Mouse (Mus musculus) gastrocnemius, adult 8-10 months (tissue): ENCODE measurements at regions not wholly inside any gene's neighbourhood (a gene's known extent, or its start where the extent isn't known, plus 50 kb on each side); places are given as distances from the start of the nearest gene placed in this dataset.

Source experiments
- DNase-seq, 2 experiments: peaks; one replicate each; pipeline ENCODE4 v3.0.0; 2022; ENCODE audit warnings: low spot score in 2 of 2

DNA sequence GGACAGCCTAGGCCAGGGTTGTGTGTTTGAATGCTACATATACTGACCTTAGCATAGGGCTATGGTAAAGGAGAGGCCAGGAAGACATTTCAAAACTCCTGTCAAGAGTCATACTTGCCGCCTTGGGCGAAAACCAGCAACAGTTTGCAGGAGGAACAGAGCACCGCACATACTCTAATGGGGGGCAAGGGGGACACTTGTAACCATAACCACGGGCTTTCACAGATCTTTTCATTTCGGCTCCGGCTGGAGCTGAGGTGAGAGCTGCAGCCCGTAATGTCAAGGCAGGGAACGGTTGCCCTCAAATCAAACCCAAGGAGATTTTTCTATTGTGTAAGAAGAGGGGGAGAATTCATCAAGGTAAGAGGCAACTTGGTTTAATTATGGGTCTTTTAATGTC is 258.7 kb upstream of the Nt5e start:
- no peak for DNase-seq

- no peak for DNase-seq
Observed at GRCm38 (mm10) chr9:88068881-88069304, 258.1 kb upstream of the Nt5e start.

DNA sequence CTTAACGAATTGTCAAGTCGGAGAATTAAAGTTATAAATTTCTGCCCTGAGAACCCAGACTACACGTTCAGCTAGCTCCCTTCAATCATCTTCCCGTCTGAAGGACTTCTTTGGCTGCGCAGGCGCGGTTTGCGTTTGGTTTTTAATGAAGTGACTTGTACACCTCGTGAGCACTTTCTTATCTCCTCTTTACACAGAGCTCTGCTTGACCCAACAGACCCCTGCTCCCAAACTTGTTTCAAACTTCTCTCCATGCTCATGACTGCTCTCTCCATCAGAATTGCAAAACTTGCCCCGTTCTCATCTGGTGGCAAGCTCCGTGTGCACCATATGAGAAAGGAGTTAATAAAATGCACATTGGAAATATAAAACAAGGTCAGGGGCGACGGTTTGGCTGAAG is 257.2 kb upstream of the Nt5e start:
- no peak for DNase-seq

DNA sequence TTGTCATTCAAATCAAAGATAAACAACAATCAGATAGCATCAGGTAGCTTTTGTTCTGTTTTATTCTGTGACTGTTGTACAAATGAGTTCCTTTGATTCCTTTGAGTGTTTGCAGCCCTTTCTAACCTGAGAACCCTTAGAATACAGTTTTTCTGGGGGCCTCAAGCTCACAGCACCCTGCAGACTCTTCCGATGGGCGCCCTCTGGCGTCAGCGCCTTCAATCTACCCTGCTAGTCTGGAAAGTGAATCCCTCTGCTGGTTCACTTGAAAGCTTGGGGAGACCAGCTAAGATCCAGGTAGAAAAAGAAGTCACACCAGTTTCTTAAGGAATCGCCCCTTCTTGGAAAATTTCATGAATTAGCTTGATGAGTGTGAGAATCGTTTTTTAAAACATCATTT is 253.8 kb upstream of the Nt5e start:
- DNase-seq, result no peak

DNA sequence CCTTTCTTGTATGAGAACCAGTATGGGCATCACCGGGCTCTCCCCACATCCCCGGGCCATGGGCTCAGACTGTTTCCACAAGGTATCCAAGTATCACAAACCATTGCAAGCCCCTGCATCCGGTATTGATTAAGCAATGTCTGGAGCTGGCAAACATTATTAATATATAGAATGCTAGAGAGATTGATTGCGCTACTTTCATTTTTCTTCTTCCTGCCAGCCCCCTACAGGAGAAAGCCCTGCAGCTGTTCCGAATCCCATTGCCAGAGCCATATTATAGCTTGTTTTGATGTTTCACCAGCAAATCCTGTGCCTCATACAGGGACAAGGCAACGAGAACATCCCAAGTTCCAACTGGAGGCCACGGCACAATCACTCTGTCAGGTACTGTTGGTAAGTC is 253.4 kb upstream of the Nt5e start:
- no peak for DNase-seq

- DNase-seq, result no peak
Observed at GRCm38 (mm10) chr9:88082931-88083479, 244.0 kb upstream of the Nt5e start.

DNA sequence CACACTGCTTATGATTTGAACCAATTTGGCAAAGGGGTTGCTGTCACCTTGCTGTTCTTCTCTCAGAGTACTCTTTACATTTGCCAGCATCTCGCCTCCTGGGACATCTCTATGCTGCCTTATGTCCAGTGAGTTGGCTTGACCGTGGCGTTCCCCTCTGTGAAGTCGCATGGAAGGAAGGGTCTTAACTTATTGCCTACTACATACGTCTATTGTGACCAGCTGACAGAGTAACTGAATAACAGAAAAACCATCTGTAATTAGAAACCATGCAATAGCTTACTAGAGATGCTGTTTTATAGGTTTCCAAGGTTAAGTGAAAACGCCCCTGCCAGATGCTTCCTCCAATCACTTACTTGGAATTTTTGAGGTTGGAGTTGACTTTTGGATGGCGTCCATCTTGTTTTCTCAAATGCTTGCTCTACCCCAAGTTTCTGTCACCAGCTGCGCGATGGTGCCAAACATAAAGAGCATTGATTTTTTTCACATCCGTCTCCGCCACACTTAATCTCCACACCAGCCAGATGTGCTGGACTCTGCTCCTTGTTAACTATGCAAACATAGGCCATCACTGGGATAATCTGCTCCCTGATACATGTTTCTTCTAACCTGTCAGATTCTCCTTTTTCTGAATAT is 241.7 kb upstream of the Nt5e start:
- DNase-seq, result no peak

DNA sequence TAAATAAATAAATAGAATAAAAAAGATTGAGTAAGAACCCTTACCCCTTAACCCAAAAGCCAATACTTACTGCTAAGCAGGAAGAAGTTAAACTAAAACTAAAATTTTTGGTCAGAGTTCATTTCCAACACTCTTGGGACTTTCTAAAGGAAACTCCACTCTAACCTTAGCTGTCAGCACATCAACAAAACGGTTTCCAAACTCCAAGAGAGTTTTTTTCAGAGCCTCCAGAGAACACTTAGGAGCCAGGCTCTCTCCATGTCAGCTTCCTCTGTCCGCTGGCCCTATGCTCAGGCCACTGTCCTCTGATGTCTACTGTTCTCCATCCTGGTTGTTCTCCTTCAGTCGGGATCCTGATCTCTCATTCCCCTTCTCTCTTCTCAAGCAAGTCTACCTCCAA is 241.1 kb upstream of the Nt5e start:
- DNase-seq, result no peak

DNA sequence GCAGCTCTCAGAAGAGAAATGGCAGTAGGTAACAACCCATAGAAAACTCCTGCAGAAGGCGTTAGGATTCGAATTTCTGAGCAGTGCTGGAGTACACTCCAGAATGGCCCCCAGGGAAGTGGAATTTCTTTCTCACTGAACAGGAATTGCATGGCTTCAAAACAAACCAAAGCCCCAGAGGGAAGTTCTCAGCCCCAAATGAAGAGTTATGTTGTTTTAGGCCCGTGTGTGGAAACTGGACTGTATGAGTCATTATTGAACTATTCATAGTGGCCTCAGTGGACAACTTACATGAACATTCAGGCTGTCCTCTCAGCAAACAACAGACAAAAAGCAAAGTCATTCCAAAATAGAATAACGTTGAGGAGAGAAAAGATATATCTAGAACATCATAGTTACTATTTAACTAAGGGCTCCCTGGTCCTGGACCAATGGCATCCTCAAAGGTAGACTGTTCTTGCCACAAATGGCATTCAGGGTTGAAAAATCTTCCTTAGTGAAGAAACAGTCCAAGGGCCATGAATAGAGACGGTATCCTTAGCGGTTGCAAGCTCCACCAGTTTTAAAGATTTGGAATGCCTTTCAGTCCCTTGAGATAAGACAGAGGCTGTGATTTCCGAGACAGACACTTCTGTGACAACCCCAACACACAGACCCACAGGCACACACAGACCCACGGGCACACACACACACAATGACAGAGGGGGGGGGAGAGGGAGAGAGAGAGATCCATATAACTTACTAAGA is 235.0 kb upstream of the Nt5e start:
- DNase-seq, result peak in 1 of 2 experiments; percentile 31

- no peak for DNase-seq
Observed at GRCm38 (mm10) chr9:88092561-88092960, 234.4 kb upstream of the Nt5e start.

DNA sequence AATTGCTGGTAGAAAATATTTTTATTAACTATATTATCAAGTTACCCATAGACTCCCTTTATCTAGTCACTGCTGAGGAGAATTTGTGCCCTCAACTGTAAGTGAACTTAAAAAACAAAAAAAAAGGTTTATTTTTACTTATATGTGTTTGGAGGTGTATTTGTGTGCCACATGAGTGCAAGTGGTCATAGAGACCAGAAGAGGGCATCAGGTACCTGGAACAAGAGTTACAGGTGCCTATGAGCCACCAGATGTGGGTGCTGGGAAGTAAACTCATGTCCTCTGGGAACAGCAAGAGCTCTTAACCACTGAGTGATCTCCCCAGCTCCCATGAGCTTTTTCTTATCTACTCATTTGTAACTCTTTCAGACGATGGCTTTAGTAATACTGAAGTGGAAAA is 213.9 kb upstream of the Nt5e start:
- DNase-seq, result no peak

DNA sequence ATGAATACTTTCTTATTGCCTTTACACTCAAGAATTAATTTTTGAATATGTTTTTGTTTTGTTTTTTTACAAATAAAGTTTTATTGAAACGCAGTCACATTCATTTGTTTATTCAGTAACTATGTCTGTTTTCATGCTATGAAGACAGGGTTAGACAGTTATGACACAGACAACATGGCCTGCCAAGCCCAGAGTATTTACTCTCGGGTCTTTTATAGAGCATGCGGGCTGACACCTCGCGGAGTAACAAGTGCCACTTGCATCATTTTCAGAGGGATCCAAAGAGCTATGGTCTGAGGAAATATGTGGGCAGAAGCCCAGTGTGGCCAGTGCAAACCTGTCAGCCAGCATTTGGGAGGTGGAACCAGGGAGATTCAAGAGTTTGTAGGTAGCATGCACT is 206.5 kb upstream of the Nt5e start:
- DNase-seq, result no peak

DNA sequence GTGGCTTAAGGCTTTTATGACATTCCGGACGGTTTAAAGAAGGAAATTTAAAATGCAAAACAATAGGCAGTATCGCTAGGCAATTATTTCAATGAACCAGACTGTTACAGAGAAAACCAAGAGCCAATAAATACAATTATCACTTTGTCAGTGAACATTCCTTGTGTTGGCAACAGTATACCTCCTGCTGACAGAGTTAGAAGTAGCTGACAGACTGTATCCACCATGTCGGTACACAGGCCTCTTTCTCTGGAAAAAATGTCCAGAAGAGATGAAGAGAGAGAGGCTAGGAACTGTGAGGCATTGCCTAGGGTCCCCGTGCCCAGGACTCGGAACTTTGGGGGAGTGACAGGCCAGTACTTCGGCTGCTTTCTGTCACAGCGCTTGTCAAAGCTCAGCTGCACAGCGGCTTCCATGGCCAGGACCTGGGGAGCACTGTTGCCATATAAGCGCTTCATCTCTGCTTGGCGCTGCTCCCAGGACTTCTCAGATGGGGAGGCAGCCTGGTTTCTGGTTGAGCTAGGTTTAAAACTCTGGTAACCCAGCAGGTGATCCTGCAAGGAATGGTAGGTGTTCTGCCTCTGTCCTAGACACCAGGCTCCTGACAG is 205.9 kb upstream of the Nt5e start:
- no peak for DNase-seq

DNA sequence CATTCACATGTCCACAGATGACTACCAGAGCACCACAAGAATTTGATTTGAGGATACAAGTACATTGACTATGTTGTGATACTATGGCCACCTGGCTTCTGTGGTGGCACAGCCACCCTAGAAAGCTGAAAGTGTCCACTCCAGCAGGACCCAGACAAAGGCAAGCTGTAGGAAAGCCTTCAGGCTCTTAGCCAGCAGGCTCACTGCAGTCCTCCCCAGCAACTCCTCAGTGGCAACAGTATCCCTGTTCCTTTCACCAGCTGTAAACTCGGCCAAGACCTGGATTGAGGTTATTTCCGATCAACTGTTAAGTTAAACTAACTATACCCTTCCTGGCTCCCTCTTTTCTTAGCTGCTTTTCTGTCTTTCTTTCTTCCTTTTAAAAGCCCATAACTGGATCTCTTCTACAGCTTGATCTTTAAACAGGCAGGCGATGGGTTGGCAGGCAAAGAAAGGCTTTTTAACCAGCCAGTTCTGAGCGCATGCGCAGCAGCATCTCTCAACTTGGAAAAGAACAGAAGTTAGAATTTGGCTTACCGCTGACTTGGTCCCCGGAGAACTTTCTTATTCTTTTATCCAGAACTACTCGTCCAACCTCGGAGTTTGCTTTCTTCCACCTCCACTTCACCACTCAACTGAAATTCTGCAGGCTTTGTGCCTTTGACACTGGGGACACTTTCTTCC is 202.5 kb upstream of the Nt5e start:
- DNase-seq, result peak; percentile 37 to 46

DNA sequence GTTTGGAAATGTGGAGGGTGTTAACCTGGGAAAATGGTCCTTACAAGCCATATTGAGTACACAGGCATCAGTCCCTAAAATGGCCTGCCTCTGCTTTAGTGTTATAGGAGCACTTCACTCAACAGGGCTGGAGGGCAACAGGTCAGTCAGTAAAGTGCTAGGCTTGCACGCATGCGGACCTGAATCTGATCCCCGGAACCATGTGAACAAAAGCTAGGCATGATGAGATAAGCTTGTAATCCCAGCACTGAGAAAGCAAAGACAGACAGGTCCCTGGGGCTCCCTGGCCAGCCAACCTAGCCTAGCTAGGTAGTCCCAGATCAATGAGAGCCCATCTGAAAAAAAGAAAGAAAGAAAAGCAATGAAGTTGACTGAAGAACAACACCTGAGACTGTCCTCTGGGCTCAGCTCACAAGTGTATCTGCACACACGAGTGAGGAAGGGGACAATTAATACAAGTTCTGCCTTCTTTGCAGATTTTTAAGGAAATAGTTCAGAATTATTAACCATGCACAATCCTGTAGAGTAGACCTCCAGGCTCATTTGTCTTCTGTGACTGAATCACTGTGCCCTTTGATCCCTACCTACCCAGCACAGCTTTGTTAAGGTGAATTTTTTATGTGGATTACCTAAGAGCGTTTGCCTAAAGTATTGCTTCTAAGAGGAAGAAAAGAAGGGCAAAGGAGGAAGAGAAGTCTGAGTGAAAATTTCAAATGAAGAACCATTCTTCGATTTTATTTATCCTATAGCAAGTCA is 163.8 kb upstream of the Nt5e start:
- no peak for DNase-seq

DNA sequence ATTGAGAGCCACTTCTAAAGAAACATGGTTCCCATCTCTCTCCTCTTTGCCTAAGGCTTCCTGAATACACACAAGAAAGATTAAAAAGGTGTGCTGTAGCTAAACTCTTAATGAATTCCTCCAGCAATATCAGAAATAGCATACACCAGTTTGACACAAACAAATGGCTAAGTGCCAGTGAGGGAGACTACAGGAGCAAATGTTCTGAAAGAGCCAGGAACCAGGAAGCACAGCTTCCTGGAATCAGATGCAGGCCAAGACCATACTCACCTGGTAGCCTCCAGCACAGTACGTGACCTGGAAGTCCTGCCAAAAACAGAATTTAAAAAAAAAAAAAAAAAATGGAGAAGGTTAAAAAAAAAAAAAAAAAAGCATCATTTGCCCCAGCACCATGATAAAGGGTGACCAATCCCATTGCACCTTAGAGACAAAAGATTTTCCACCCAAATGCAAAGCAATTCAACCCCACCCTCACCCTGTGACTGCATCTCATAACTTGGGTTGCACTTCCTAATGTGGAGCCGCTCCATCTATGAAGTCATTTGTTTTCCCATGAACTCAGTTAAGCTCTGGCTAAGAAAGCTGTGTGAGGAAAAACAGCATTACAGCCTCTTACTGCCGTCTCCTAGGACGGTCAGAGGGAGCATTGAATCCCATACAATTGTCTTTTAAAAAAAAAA is 149.3 kb upstream of the Nt5e start:
- DNase-seq, result no peak

- no peak for DNase-seq
Observed at GRCm38 (mm10) chr9:88181189-88181994, 145.6 kb upstream of the Nt5e start.

DNA sequence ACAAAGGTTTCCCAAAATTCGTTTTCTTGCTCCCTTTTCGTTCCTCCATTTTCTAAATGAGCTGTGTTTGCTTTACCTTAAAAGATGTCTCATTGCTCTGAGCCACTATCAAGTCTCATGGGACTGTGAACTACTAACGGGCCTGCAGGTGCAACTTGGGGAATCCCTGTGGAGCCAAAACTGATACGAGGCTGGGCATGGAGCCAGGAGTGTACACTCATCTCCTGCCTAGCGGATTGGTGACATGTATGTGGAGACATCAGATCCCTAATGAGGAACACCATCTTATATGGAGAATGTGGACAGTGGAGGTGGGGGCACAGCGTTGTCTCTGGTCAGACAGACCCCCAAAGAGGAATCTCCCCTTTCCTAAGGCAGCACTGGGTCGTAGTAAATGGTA is 119.6 kb upstream of the Nt5e start:
- DNase-seq, result no peak

GRCm38 (mm10) chr9:88208022-88208421 is 119.0 kb upstream of the Nt5e start:
- no peak for DNase-seq

GRCm38 (mm10) chr9:88214758-88215157 is 112.2 kb upstream of the Nt5e start:
- no peak for DNase-seq
